In the genomic region with DNA sequence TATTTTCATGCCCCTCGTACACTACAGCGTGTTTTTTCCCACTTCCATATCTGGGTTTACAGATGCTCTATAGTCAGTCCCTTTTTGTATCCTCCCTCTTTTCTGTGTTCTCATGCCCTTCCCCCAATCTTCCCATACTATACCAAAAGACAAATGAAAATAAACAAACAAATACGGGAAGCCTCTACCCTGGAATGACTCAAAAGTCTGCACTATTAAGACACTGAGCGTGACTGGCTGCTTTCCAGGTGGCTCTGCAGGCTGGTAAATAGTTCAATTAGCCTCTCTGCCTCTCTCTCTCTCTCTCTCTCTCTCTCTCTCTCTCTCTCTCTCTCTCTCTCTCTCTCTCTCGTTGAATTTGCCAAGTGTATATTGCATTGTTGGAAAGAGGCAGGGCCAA, we compare ENCODE assay signal across 14 mouse cellular contexts.
A peak's percentile ranks its signal among the peaks of the same experiment; 100 is the strongest.
DNase-seq lines count a peak whose midpoint lies in the region; ATAC-seq and TF ChIP-seq lines count a peak whose summit lies in the region.
"Had no signal": no experiment of that assay in that cellular context is flagged by ENCODE, and none has a peak within 500 bp of the region (broad histone marks: within the 10 kb centered on the region; RNA-seq: fewer than 3 reads in every experiment).

No protein-coding gene starts in this region.

- H3K36me3 ChIP-seq in hindbrain, embryonic 14.5 days (replicated peaks; ENCODE audit: control insufficient read depth, insufficient read depth): no peaks in the 10 kb centered on the region
- no peaks in the 10 kb centered on the region for H3K36me3 ChIP-seq in hindbrain, embryonic 13.5 days
- no peaks in the 10 kb centered on the region for H3K36me3 ChIP-seq in lung, embryonic 15.5 days
- H3K36me3 ChIP-seq: embryonic facial prominence, embryonic 12.5 days; G1E had no signal

- H3K4me2 ChIP-seq in hindbrain, embryonic 14.5 days (replicated peaks): no peak overlapping the region
- H3K4me2 ChIP-seq in hindbrain, embryonic 13.5 days: no peak overlapping the region
- no peak overlapping the region for H3K4me2 ChIP-seq in lung, embryonic 15.5 days
- H3K4me2 ChIP-seq: embryonic facial prominence, embryonic 12.5 days had no signal

- 0 out of 2 replicates have a peak, but pooled peaks cover 5% of the 10 kb centered on the region for H3K4me1 ChIP-seq in hindbrain, embryonic 14.5 days (replicated peaks; ENCODE audit: control insufficient read depth, insufficient read depth, low read length)
- H3K4me1 ChIP-seq in hindbrain, embryonic 13.5 days (replicated peaks): peaks cover 12% of the 10 kb centered on the region
- 0 out of 2 replicates have a peak, but pooled peaks cover 14% of the 10 kb centered on the region for H3K4me1 ChIP-seq in lung, embryonic 15.5 days
- H3K4me1 ChIP-seq in cortical plate, adult 2 months (ENCODE audit: control insufficient read depth, insufficient read depth, low read length): 0 out of 2 replicates have a peak, but pooled peaks cover 1% of the 10 kb centered on the region

- no peaks in the 10 kb centered on the region for H3K27me3 ChIP-seq in hindbrain, embryonic 14.5 days (ENCODE audit: control insufficient read depth, insufficient read depth, low read length)
- no peaks in the 10 kb centered on the region for H3K27me3 ChIP-seq in hindbrain, embryonic 13.5 days
- no peaks in the 10 kb centered on the region for H3K27me3 ChIP-seq in lung, embryonic 15.5 days
- H3K27me3 ChIP-seq: embryonic facial prominence, embryonic 12.5 days had no signal

- no peak overlapping the region for H3K4me3 ChIP-seq in hindbrain, embryonic 14.5 days (replicated peaks; ENCODE audit: low read length)
- no peak overlapping the region for H3K4me3 ChIP-seq in hindbrain, embryonic 13.5 days
- H3K4me3 ChIP-seq in lung, embryonic 15.5 days: no peak overlapping the region
- peak overlapping the region; percentile 46; the same call in 1 of the 2 replicates for H3K4me3 ChIP-seq in cortical plate, adult 2 months (ENCODE audit: insufficient read depth, low read length)
- H3K4me3 ChIP-seq: embryonic facial prominence, embryonic 12.5 days; myocyte had no signal

- no peaks in the 10 kb centered on the region for H3K9me3 ChIP-seq in hindbrain, embryonic 14.5 days (ENCODE audit: control insufficient read depth, low read length)
- no peaks in the 10 kb centered on the region for H3K9me3 ChIP-seq in hindbrain, embryonic 13.5 days
- no peaks in the 10 kb centered on the region for H3K9me3 ChIP-seq in lung, embryonic 15.5 days
- H3K9me3 ChIP-seq: embryonic facial prominence, embryonic 12.5 days had no signal

- no peak for TF ChIP-seq CTCF in cortical plate, adult 2 months (IDR thresholded peaks at IDR 0.05; ENCODE audit: extremely low read depth, insufficient read depth, low read length)

- 60% methylated on average over 5 of the region's 5 CpGs for WGBS in hindbrain, embryonic 14.5 days
- WGBS in hindbrain, embryonic 13.5 days: 68% methylated on average over 5 of the region's 5 CpGs
- WGBS in lung, embryonic 15.5 days: 51% methylated on average over 5 of the region's 5 CpGs

- no peak for TF ChIP-seq POLR2A in cortical plate, adult 2 months (IDR thresholded peaks at IDR 0.05; ENCODE audit: extremely low read depth, insufficient read depth, low read length)

- no peak overlapping the region for H3K27ac ChIP-seq in hindbrain, embryonic 14.5 days
- H3K27ac ChIP-seq in hindbrain, embryonic 13.5 days: no peak overlapping the region
- no peak overlapping the region for H3K27ac ChIP-seq in lung, embryonic 15.5 days
- no peak overlapping the region for H3K27ac ChIP-seq in cortical plate, adult 2 months (ENCODE audit: insufficient read depth, low read length)
- H3K27ac ChIP-seq: embryonic facial prominence, embryonic 12.5 days had no signal

- DNase-seq in hindbrain, embryonic 14.5 days (ENCODE audit: low spot score): peak; percentile 59
- DNase-seq in lung, postnatal 14 days: no peak
- peak; percentile 35 for DNase-seq in Muller cell, postnatal 12 days (ENCODE audit: inconsistent ontology term)
- no peak for DNase-seq in ovary, adult 18-20 months (ENCODE audit: low spot score)
- DNase-seq: heart, adult 18-20 months; kidney, adult 8-10 months; liver, postnatal 0 days; thymus, adult 18-20 months had no signal

- 0 out of 2 replicates have a peak, but pooled peaks have one; percentile 31 for ATAC-seq in hindbrain, embryonic 14.5 days (ENCODE audit: low FRiP score)
- no peak for ATAC-seq in hindbrain, embryonic 13.5 days (ENCODE audit: low FRiP score)
- ATAC-seq in lung, embryonic 15.5 days (ENCODE audit: borderline replicate concordance, extremely low read depth, low FRiP score, low TSS enrichment): peak; percentile 19; the same call in 1 of the 2 replicates
- ATAC-seq: liver, postnatal 0 days had no signal

- no peak overlapping the region for H3K9ac ChIP-seq in hindbrain, embryonic 14.5 days
- no peak overlapping the region for H3K9ac ChIP-seq in hindbrain, embryonic 13.5 days
- H3K9ac ChIP-seq in lung, embryonic 15.5 days: no peak overlapping the region
- H3K9ac ChIP-seq: embryonic facial prominence, embryonic 12.5 days; liver, postnatal 0 days had no signal

Comparison
In these comparisons a context has a peak if more than half of its experiments do, and no peak if none do; other contexts are left out.
1. DNase-seq: peak in hindbrain, embryonic 14.5 days (single experiment) and Muller cell, postnatal 12 days (single experiment); none in lung, postnatal 14 days (single experiment) and ovary, adult 18-20 months (single experiment).